Mouse (Mus musculus) erythroblast, embryonic 14.5 days (primary cell): Measurements from ENCODE around the gene Arg2.

Experiments
- GATA1 ChIP-seq: IDR thresholded peaks from 2 replicates; pipeline ENCODE4 v1.6.1; 2012; ENCODE audit warnings: low read length, inconsistent platforms, mixed read lengths
- TAL1 ChIP-seq: IDR thresholded peaks from 3 replicates; pipeline ENCODE4 v1.6.1; 2012; ENCODE audit warnings: low read length, inconsistent platforms, mixed read lengths

DNA sequence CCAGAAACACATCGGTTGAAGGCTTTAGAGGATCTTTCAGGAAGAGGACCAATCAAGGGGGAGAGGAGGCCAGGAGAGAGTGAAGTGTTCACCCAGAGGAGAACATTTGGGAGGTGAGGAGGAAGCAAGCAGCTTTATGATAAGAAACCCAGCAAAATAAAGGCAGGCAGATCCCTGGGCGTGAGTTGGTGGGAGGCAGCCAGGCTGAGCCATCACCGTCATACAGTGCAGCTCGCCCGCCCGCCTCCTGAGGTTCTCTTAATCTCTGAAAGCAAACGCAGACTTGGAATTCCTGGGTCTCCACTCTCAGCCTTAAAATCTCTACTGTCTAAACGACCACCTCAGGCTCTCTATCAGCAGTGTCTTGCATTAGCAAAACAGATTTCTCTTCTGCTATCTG lies 4.1 kb downstream of the Arg2 start:
- TF ChIP-seq GATA1 (no peak), TAL1 (no peak)
